Mouse (Mus musculus) spleen, adult 2 months (tissue): ENCODE measurements around the gene Elmo1.
"Not testable (repeated sequence)": the region's sequence is repeated elsewhere in the genome, so short reads cannot be mapped to it uniquely, and the experiment has no call there.

ENCODE experiments used
- CTCF ChIP-seq: fragments of 200-500 bp; IDR thresholded peaks from 2 replicates; pipeline ENCODE4 v1.5.1; 2011; ENCODE audit warnings: mild to moderate bottlenecking, inconsistent platforms; ENCODE audit not compliant: insufficient read depth, insufficient read length, insufficient replicate concordance; ENCODE audit errors: extremely low read depth
- POLR2A ChIP-seq: fragments of 200-500 bp; IDR thresholded peaks from 2 replicates; pipeline ENCODE4 v1.6.1; 2011; ENCODE audit warnings: low read depth, low read length, inconsistent platforms

- not testable (repeated sequence) for TF ChIP-seq POLR2A, CTCF
Measured at GRCm38 (mm10) chr13:20634679-20635078, 544.3 kb downstream of the Elmo1 start.
